Mouse (Mus musculus) heart, embryonic 16.5 days (tissue): ENCODE measurements around the gene Cd72. TPM values are rescaled to one million over a fixed set of nuclear protein-coding genes. Genes with fewer than 3 reads are reported as not detected.
A peak's percentile ranks its signal among the peaks of the same experiment; 100 is the strongest.
"Not testable (repeated sequence)": the region's sequence is repeated elsewhere in the genome, so short reads cannot be mapped to it uniquely, and the experiment has no call there.

Experiments
- ATAC-seq: fragments of 200-750 bp; cut with Nextera tagmentation; replicated peaks from 2 replicates; pipeline ENCODE4 v1.8.0; 2017; ENCODE audit warnings: moderate number of reproducible peaks; ENCODE audit not compliant: insufficient read depth, low FRiP score; ENCODE audit errors: extremely low read depth
- H3K27ac ChIP-seq: fragments of 300-500 bp; sonication (generic); 2 replicates; pipeline ENCODE4 v1.5.1; 2014; ENCODE audit warnings: mild to moderate bottlenecking, low read length, control low read depth, moderate library complexity
- H3K27me3 ChIP-seq: fragments of 300-500 bp; sonication (generic); 2 replicates; pipeline ENCODE4 v1.6.1; 2014; ENCODE audit warnings: low read length, mixed read lengths; ENCODE audit not compliant: control insufficient read depth, insufficient read depth
- H3K36me3 ChIP-seq: fragments of 300-500 bp; sonication (generic); 2 replicates; pipeline ENCODE4 v1.6.1; 2014; ENCODE audit not compliant: control insufficient read depth, insufficient read depth
- H3K4me1 ChIP-seq: fragments of 300-500 bp; sonication (generic); 2 replicates; pipeline ENCODE4 v1.6.1; 2014; ENCODE audit warnings: low read length, mixed read lengths; ENCODE audit not compliant: control insufficient read depth, insufficient read depth
- H3K4me2 ChIP-seq: fragments of 300-500 bp; sonication (generic); 2 replicates; pipeline ENCODE4 v1.6.1; 2014; ENCODE audit warnings: low read depth, mild to moderate bottlenecking, control low read depth, low read length
- H3K4me3 ChIP-seq: fragments of 300-500 bp; sonication (generic); 2 replicates; pipeline ENCODE4 v1.5.1; 2014; ENCODE audit warnings: mild to moderate bottlenecking, control low read depth, low read length
- H3K9ac ChIP-seq: fragments of 300-500 bp; sonication (generic); 2 replicates; pipeline ENCODE4 v1.6.1; 2014; ENCODE audit warnings: low read length, control low read depth
- H3K9me3 ChIP-seq: fragments of 300-500 bp; sonication (generic); replicated peaks from 2 replicates; pipeline ENCODE4 v1.6.1; 2016; ENCODE audit warnings: low read length; ENCODE audit not compliant: control insufficient read depth
- WGBS: fragments of 180-500 bp; shearing (Covaris S2); extraction: QIAGEN DNeasy Blood & Tissue Kit; methylation state at CpG from one replicate; pipeline ENCODE4 v1.1.7; 2014; 5-methylcytosine and 5-hydroxymethylcytosine counted together
- polyA plus RNA-seq: library from polyadenylated mRNA; unstranded; fragments of >200 nt; fragmentation: Nextera tagmentation; extraction: Ambion mirVana; gene quantifications from 2 replicates; pipeline ENCODE4 v1.2.1, GENCODE M21; 2015

Cd72 gene
- polyA plus RNA-seq, 1 experiment from 2014 or later, result 4.3 TPM

GRCm38 (mm10) chr4:43493846-43494240 is 39.4 kb upstream of the Cd72 start:
- Histone ChIP-seq H3K9me3 (peaks cover 3% of the 10 kb centered on the region), H3K4me1 (peaks cover 26% of the 10 kb centered on the region), H3K4me3 (peak overlapping the region; percentile 76), H3K36me3 (0 out of 2 replicates have a peak, but pooled peaks cover 3% of the 10 kb centered on the region), H3K27me3 (no peaks in the 10 kb centered on the region), H3K9ac (peak overlapping the region; percentile 74), H3K27ac (peak overlapping the region; percentile 69), H3K4me2 (peak overlapping the region; percentile 80)
- under 1% methylated on average over 9 of the region's 9 CpGs for WGBS
- no peak for ATAC-seq

DNA sequence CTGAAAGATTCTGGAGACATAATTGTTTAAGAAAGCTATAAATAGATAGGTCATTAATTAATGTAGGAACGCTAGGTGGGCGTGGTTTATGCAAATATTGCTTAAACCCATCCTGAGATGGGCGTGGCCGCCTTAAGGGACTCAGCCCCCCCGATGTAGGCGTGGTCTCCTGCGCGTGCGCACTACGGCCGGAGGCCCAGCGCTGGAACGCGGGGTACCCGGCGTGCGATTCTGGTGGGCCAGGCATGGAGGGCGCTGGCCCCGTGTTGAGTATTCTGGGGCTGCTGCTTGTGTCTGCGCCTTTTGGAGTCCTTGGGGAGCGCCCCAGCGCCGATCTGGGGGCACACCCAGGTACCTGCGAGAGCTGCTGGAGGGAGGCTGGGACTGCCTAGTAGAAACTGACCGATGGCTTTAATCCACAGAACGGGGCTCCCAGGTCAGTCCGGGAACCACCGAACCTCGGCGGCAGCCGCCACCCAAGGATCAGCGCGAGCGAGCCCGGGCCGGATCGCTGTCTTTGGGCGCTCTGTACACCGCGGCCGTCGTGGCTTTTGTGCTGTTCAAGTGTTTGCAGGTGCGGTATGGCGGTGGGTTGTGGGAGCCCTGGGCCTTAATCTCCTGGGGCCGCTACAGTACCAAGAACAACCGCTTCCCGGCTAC is 38.9 kb upstream of the Cd72 start:
- peak overlapping the region; percentile 76 for H3K4me3 ChIP-seq
- H3K4me2 ChIP-seq, result peak overlapping the region; percentile 80
- H3K36me3 ChIP-seq, result 0 out of 2 replicates have a peak, but pooled peaks cover 3% of the 10 kb centered on the region
- H3K9me3 ChIP-seq, result peaks cover 3% of the 10 kb centered on the region
- peak; percentile 90 for ATAC-seq
- WGBS, result under 1% methylated on average over 47 of the region's 47 CpGs
- peaks cover 21% of the 10 kb centered on the region for H3K4me1 ChIP-seq
- peak overlapping the region; percentile 74 for H3K9ac ChIP-seq
- peak overlapping the region; percentile 69 for H3K27ac ChIP-seq
- no peaks in the 10 kb centered on the region for H3K27me3 ChIP-seq

- Histone ChIP-seq H3K4me1 (peaks cover 16% of the 10 kb centered on the region), H3K9me3 (peaks cover 3% of the 10 kb centered on the region), H3K36me3 (0 out of 2 replicates have a peak, but pooled peaks cover 3% of the 10 kb centered on the region), H3K4me3 (peak within 1 kb of the TSS; percentile 76), H3K27me3 (no peaks in the 10 kb centered on the region), H3K27ac (peak within 1 kb of the TSS; percentile 69), H3K9ac (peak within 1 kb of the TSS; percentile 74), H3K4me2 (peak within 1 kb of the TSS; percentile 80)
- ATAC-seq, result peak; percentile 98
- under 1% methylated on average over 25 of the region's 25 CpGs for WGBS
These were observed 38.4 kb upstream of the Cd72 start, which contains the start of gene Ccdc107 for GRCm38 (mm10) chr4:43492821-43493185. Gene Ccdc107 (plus strand): TSS chr4:43492900.

DNA sequence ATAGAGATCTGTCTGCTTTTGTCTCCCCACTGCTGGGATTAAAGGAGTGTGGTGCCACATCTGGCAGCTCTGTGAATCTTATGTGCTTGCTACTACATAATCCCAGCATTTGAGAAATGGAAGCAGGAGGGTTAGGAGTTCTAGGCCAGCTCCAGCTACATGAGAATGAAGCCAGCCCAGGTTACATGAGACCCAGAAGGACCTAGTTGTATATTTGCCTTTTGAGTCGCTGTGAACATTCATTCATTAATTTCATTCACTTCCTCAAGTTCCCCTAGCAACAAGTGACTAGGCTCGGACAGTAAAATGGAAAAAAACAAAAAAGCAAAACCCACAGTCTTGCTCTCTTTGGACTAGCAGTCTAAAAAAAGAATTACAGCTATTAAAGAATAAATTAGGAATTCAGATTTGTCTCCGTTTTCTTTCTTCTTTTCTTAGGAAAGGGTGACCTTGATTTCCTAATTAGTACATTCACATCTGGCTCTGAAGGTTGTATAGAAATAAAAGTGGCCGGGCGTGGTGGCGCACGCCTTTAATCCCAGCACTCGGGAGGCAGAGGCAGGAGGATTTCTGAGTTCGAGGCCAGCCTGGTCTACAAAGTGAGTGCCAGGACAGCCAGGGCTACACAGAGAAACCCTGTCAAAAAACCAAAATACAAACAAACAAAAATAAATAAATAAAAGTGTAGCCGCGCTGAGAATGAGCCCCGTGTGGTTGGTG is 37.8 kb upstream of the Cd72 start:
- Histone ChIP-seq H3K9me3 (peaks cover 3% of the 10 kb centered on the region), H3K36me3 (0 out of 2 replicates have a peak, but pooled peaks cover 3% of the 10 kb centered on the region), H3K27ac (peak overlapping the region; percentile 69), H3K9ac (no peak overlapping the region; the same call in 1 of the 2 replicates), H3K4me2 (peak overlapping the region; percentile 57), H3K4me3 (peak overlapping the region; percentile 33), H3K4me1 (peaks cover 12% of the 10 kb centered on the region), H3K27me3 (no peaks in the 10 kb centered on the region)
- ATAC-seq, result no peak
- WGBS, result 44% methylated on average over 12 of the region's 12 CpGs

DNA sequence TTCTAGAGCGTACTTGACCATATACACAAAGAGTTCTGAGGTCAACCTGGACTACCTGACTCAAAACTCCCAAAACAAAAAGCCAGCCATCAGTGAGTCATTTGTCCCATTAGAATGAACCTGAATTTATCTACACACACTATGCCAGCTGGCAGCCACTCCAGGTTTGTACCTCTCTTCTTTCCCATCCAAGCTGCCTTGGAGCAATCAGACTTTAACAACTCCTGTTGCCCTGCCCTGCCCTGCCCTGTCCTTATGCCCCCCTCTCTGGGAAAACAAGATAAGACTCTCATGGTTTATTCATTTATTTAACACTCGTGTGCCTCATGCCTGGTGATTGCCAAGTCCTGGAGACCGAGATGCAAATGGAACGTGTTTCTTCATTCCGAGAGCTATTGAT is 36.4 kb upstream of the Cd72 start:
- Histone ChIP-seq H3K27ac (no peak overlapping the region), H3K9me3 (peaks cover 3% of the 10 kb centered on the region), H3K36me3 (0 out of 2 replicates have a peak, but pooled peaks cover under 1% of the 10 kb centered on the region), H3K4me2 (no peak overlapping the region), H3K27me3 (no peaks in the 10 kb centered on the region), H3K4me3 (no peak overlapping the region), H3K9ac (no peak overlapping the region), H3K4me1 (peaks cover 12% of the 10 kb centered on the region)
- ATAC-seq, result no peak
- WGBS, result 76% methylated on average over 5 of the region's 5 CpGs

- WGBS, result 89% methylated on average over 3 of the region's 3 CpGs
These were observed 35.2 kb upstream of the Cd72 start for GRCm38 (mm10) chr4:43489611-43490010.

GRCm38 (mm10) chr4:43485666-43486065 is 31.2 kb upstream of the Cd72 start:
- not testable (repeated sequence) for ATAC-seq

More at GRCm38 (mm10) chr4:43489611-43490010, 35.2 kb upstream of the Cd72 start:
- peaks cover 6% of the 10 kb centered on the region for H3K4me1 ChIP-seq
- H3K4me2 ChIP-seq, result no peak overlapping the region
- H3K4me3 ChIP-seq, result no peak overlapping the region
- H3K9ac ChIP-seq, result no peak overlapping the region
- H3K36me3 ChIP-seq, result no peaks in the 10 kb centered on the region
- no peaks in the 10 kb centered on the region for H3K27me3 ChIP-seq
- peaks cover 3% of the 10 kb centered on the region for H3K9me3 ChIP-seq
- H3K27ac ChIP-seq, result no peak overlapping the region
- ATAC-seq, result no peak

DNA sequence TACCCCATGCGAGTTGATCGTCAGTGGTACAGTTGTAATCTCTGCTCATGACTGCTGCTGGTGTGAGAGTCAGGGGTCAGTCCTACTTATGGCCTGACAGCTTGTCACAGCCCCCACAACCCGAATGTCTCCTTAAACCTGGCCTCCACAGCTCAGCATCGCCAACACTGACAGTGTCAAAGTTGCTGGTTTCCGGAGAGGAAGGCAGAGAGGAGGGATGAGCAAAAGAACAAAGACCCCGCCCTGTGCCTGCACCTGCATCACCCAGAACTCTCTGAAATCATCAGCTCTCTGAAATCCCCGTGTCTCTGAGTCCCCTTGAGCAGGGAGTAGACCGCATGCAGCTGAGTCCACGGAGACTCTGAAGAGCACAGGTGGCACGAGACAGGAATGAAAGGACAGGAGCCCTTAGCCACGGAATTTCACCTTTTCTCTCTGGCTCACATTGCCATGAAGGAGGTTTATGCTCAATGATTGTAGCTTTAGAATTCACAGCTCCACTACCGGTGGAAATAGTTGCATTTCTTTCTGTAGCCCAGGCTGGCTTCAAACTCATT is 29.2 kb upstream of the Cd72 start, which contains the start of gene Sit1:
Sit1 (minus strand) TSS at position 200 of the 557 bp plus-strand sequence.
- ATAC-seq, result peak; percentile 21; the same call in 1 of the 2 replicates
- Histone ChIP-seq H3K9ac (0 out of 2 replicates have a peak within 1 kb of the TSS, but pooled peaks have one; percentile 21), H3K4me1 (0 out of 2 replicates have a peak, but pooled peaks cover under 1% of the 10 kb centered on the region), H3K36me3 (no peaks in the 10 kb centered on the region), H3K27me3 (no peaks in the 10 kb centered on the region), H3K27ac (no peak within 1 kb of the TSS), H3K9me3 (no peaks in the 10 kb centered on the region; the same call in 1 of the 2 replicates), H3K4me3 (peak within 1 kb of the TSS; percentile 14; the same call in 1 of the 2 replicates), H3K4me2 (peak within 1 kb of the TSS; percentile 26)
- 53% methylated on average over 12 of the region's 12 CpGs for WGBS

More at GRCm38 (mm10) chr4:43485666-43486065, 31.2 kb upstream of the Cd72 start:
- not testable (repeated sequence) for H3K36me3 ChIP-seq, H3K9me3 ChIP-seq, H3K27ac ChIP-seq, H3K4me3 ChIP-seq, H3K4me1 ChIP-seq, H3K27me3 ChIP-seq, H3K9ac ChIP-seq, H3K4me2 ChIP-seq
- WGBS, result 80% methylated on average over 5 of the region's 5 CpGs
